Mouse (Mus musculus): Measurements from ENCODE around the gene Abca14. TPM values are rescaled to one million over a fixed set of nuclear protein-coding genes. Genes with fewer than 3 reads are reported as not detected.
"Not testable (repeated sequence)": the region's sequence is repeated elsewhere in the genome, so short reads cannot be mapped to it uniquely, and the experiment has no call there.

Gene Abca14
- polyA plus RNA-seq, 1 experiment from 2014 or later = not detected

DNA sequence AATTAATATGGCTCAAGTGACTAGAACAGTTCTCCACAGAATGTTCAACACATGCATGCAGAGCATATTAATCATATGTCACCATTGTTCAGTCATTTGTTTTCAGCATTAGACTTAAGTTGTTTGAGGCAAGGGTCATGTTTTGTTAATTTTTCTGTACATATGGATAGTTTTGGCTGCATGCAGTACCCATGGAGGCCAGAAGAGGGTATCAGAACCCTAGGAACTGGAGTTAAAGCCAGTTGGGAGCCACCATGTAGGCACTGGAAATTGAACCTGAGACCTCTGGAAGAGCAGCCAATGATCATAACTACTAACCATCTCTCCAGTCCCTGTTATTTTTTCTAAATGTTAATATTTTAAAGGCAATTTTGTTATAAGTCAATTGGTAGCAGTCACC lies 37.3 kb downstream of the Abca14 start:
- H3K36me3 ChIP-seq = no peaks in the 10 kb centered on the region
- H3K4me1 ChIP-seq = no peaks in the 10 kb centered on the region
- no peak overlapping the region for H3K27ac ChIP-seq
- H3K9ac ChIP-seq = no peak overlapping the region
- H3K9me3 ChIP-seq = no peaks in the 10 kb centered on the region
- no peak for ATAC-seq (ENCODE audit: low FRiP score, low read depth)
- H3K27me3 ChIP-seq (replicated peaks) = no peaks in the 10 kb centered on the region
- H3K4me3 ChIP-seq = no peak overlapping the region
- H3K4me2 ChIP-seq (replicated peaks) = no peak overlapping the region

DNA sequence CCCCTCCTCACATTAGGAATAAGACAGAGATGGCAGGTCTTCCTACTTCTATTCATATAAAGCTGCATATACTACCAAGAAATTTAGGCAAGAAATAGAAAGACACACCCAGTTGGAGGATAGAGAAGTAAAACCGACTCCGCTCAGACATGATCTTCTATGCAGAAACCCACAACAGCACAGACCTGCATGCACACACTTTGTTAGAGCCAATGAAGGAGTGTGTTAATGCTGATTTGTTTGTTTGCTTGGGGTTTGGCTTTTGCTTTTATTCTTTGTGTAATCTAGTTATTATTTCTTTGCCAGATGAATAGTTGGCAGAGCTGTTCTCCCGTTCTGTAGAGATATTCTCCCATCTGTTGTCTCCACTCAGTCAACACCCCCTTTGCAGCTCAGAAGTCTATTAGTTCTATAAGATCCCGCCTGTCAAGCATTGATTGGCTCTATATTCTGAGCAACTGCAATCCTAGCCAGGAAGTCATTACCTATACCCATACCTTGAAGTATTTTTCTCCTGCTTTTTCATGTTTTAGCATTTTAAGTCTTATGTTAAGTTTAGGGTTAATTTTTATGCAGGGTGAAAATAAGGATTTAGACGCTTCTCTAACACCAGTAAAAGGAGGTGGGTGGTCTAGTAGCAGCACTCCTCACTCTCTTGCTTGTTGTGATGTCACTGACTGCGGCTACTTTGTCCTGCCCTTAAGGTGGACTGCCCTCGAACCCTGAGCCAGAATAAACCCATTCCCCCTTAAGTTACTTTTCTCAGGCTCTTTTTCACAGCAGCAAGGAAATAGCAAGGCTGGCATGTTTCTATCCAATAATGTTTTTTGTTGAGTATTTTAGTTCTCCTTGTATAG lies 67.6 kb downstream of the Abca14 start:
- H3K9ac ChIP-seq = no peak overlapping the region
- WGBS = 85% methylated on average over 7 of the region's 7 CpGs
- no peaks in the 10 kb centered on the region for H3K4me1 ChIP-seq
- H3K4me3 ChIP-seq = no peak overlapping the region
- no peak for ATAC-seq (ENCODE audit: low FRiP score, low read depth)
- H3K9me3 ChIP-seq = no peaks in the 10 kb centered on the region
- H3K4me2 ChIP-seq (replicated peaks) = no peak overlapping the region
- no peak overlapping the region for H3K27ac ChIP-seq
- H3K36me3 ChIP-seq = no peaks in the 10 kb centered on the region
- H3K27me3 ChIP-seq (replicated peaks) = no peaks in the 10 kb centered on the region

DNA sequence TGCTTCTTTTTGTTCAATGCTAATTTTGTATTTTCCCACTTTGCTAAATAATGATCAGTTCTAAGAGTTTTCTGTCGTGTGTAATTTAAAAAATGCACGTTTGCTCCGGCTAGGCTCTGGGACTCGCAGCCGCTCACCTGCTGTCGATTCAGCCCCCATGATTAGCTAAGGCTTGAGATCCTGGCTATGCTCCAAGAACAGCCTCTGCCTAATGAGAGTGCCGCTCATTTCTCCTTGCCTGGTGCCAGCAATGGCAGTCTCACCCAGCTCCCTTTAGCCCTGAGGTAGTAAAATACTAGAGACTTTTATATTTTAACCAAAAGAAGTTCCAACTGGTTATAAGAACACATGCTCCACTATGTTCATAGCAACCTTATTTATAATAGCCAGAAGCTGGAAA lies 68.3 kb downstream of the Abca14 start:
- ATAC-seq (ENCODE audit: low FRiP score, low read depth) = no peak
- 78% methylated on average over 7 of the region's 7 CpGs for WGBS

DNA sequence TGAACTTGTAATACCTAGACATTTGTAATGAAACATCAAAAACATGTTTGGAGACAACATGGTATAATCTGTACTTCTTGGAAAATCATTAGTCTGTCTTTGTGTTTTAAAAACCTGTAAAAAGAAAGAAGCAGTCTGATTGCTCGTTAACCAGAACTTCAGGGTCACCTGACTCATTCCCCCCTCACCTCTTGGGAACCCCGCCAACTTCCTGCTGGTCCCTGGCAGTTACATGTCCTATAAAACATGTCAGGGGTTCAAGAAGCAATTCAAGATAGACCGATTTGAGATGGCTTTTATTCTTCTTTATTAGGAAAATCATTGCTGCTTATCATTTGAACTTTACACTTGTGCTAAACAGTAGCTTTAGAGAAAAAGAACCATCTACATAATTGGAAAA lies 81.5 kb downstream of the Abca14 start:
- 74% methylated on average over 3 of the region's 3 CpGs for WGBS
- no peak overlapping the region for H3K4me2 ChIP-seq (replicated peaks)

More for the DNA sequence above, 68.3 kb downstream of the Abca14 start:
- Histone ChIP-seq H3K9me3 (no peaks in the 10 kb centered on the region), H3K4me3 (no peak overlapping the region), H3K27me3 (replicated peaks) (no peaks in the 10 kb centered on the region), H3K9ac (no peak overlapping the region), H3K4me1 (no peaks in the 10 kb centered on the region), H3K27ac (no peak overlapping the region), H3K4me2 (replicated peaks) (no peak overlapping the region), H3K36me3 (no peaks in the 10 kb centered on the region)

DNA sequence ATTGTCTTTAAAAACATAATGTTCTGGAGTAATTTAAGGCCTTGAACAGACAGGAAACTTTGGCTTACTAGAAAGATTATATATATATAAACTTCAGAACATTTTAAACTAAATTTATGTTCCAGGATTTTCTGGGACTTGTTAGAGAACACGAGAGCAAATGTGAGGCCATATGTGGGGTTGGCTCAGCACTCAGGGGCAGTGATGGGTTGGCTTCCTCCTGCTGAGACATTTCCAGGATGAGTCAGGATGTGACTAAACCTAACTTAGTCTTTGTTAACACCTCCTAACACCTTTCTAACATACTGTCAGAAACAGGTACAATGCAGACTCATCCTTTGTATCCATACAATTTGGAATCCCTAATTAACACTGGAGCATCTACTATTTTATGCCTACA lies 112.3 kb downstream of the Abca14 start:
- no peak overlapping the region for H3K4me2 ChIP-seq (replicated peaks)
- H3K4me1 ChIP-seq = no peaks in the 10 kb centered on the region
- ATAC-seq (ENCODE audit: low FRiP score, low read depth) = no peak
- 85% methylated on average over 1 of the region's 1 CpGs for WGBS
- no peaks in the 10 kb centered on the region for H3K27me3 ChIP-seq (replicated peaks)
- no peaks in the 10 kb centered on the region for H3K36me3 ChIP-seq
- no peak overlapping the region for H3K27ac ChIP-seq
- no peak overlapping the region for H3K4me3 ChIP-seq
- H3K9me3 ChIP-seq = no peaks in the 10 kb centered on the region
- no peak overlapping the region for H3K9ac ChIP-seq

More for the DNA sequence above, 81.5 kb downstream of the Abca14 start:
- H3K27ac ChIP-seq = no peak overlapping the region
- H3K36me3 ChIP-seq = no peaks in the 10 kb centered on the region
- no peaks in the 10 kb centered on the region for H3K27me3 ChIP-seq (replicated peaks)
- H3K9ac ChIP-seq = no peak overlapping the region
- H3K4me1 ChIP-seq = no peaks in the 10 kb centered on the region
- ATAC-seq (ENCODE audit: low FRiP score, low read depth) = no peak
- no peaks in the 10 kb centered on the region for H3K9me3 ChIP-seq
- H3K4me3 ChIP-seq = no peak overlapping the region

DNA sequence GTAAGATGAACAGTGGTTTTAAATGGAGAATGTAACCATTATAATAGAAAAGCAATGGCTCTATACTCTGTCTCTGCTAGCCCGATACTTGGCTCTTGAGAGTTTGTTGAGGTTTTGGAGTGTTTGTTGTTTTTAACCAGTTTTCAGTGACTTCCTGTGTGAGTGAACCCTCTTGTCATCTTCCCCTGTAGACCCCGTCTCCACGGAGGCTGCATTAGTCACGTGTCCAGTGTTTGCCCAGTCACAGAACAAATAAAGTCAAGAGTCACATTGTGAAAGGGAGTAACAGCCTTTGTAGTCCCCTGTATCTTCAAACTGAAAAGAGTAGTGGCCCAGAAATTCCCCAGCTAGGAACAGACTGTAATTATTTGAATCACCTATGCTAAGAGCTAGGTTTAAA lies 119.2 kb downstream of the Abca14 start:
- WGBS = 64% methylated on average over 4 of the region's 4 CpGs
- no peak overlapping the region for H3K4me3 ChIP-seq
- H3K9me3 ChIP-seq = no peaks in the 10 kb centered on the region
- ATAC-seq (ENCODE audit: low FRiP score, low read depth) = no peak
- no peak overlapping the region for H3K27ac ChIP-seq
- no peaks in the 10 kb centered on the region for H3K27me3 ChIP-seq (replicated peaks)
- H3K36me3 ChIP-seq = no peaks in the 10 kb centered on the region
- H3K4me2 ChIP-seq (replicated peaks) = no peak overlapping the region
- H3K4me1 ChIP-seq = no peaks in the 10 kb centered on the region
- H3K9ac ChIP-seq = no peak overlapping the region

DNA sequence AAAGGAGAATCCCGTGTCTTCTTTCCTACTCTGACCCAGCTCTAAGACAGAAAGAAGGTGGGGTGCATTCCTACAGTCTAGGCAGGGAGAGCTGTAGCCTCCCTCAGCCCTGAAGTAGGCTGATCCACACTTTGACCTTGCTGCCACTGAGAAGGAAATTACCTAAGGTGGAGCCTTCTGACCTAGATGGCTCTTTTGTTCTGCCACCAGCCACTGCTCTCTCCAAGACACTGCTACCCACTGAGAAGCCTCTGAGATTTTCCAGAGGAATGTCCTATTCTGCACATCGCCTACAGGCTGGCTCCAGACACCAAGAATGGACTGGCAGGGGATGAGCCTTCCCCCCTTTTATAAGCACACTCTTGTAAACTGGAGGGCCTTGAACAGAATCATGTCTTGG lies 122.2 kb downstream of the Abca14 start:
- not testable (repeated sequence) for H3K4me1 ChIP-seq; H3K9me3 ChIP-seq; H3K36me3 ChIP-seq; H3K4me3 ChIP-seq; H3K27ac ChIP-seq; ATAC-seq (ENCODE audit: low FRiP score, low read depth); H3K9ac ChIP-seq; H3K4me2 ChIP-seq (replicated peaks); H3K27me3 ChIP-seq (replicated peaks)
- WGBS = 63% methylated on average over 2 of the region's 2 CpGs

DNA sequence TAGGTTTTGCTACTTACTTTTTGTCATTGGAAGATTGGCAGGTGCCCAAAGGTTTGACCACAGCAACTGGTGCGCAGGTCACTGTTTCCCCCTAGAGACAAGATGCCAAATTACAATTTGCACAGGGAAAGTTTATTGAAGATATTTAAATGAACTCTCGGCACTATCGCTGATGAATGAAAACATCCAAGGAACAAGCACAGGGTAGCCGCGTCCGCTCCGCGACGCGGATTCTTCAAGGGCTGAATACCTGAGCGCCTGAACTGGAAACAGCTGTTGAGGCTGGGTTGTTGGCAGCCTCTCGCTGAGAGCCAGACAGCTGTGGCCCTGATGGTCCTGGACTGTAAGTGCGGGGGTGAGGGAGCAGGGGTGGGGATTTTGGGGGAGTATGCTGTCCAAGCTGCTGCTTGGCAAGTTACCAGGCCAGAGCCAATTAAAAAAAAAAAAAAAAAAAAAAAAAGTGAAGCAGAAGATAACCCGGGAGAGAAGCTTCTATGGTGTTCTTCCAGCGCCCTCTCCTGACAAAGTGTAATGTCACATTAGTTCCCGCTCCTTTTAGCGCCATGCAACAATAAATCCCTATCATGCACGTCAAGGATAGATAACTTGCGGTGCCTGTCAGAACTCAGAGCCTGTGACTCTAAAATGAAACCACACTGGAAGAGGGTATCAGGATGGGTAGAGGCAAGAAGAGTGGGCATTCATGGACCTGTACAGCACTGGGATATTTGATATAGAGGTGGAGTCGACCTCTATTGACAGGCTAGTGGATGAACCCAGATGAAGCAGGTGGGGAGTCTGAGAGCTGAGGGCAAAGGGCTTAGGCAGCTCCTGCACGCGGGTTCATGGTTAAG lies 123.7 kb downstream of the Abca14 start:
- no peak overlapping the region for H3K9ac ChIP-seq
- peak overlapping the region; percentile 57 for H3K4me2 ChIP-seq (replicated peaks)
- peak; percentile 37; the same call in 1 of the 2 replicates for ATAC-seq (ENCODE audit: low FRiP score, low read depth)
- no peaks in the 10 kb centered on the region for H3K9me3 ChIP-seq
- H3K36me3 ChIP-seq = no peaks in the 10 kb centered on the region
- no peaks in the 10 kb centered on the region for H3K27me3 ChIP-seq (replicated peaks)
- H3K4me1 ChIP-seq = no peaks in the 10 kb centered on the region
- no peak overlapping the region for H3K4me3 ChIP-seq
- WGBS = 18% methylated on average over 22 of the region's 22 CpGs
- H3K27ac ChIP-seq = no peak overlapping the region

DNA sequence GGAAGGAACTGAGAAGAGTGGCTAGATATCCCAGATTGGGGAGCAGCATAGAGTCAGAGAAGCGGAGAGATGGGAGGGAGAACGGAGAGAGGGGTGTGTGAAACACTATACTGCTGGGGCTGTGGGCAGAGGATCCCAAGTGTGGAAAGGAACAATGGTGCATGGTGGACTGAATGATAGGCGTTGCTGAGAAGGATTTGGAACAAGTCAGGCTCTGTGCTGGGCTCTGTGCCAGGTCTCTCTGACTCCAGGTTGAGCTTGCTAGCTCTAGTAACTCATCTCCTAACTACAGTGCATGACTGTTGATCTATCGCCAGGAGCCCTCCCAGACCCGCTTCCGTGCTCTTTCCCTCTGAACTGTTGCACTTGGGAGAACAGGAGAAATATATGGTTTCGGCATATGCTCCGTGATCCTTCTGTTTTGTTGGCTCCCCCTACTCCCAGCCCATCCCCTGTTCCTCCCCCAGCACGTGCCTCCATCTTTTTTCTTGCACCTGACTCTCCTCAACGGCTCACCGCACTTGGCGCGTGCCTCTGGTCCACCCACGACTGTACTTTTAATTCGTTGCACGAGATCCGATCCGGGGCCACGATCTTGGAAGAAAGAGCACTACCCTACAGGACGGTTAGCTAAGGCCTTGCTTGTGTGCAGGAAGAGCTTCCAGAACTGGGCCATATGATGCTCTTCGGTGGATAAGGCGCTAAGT lies 124.5 kb downstream of the Abca14 start, which contains the start of gene Abca15:
TSS of gene Abca15 (plus strand) at position 584 of the 707 bp plus-strand sequence.
- Histone ChIP-seq H3K27me3 (replicated peaks) (no peaks in the 10 kb centered on the region), H3K4me2 (replicated peaks) (peak within 1 kb of the TSS; percentile 57), H3K27ac (no peak within 1 kb of the TSS), H3K9ac (no peak within 1 kb of the TSS), H3K36me3 (no peaks in the 10 kb centered on the region), H3K4me1 (no peaks in the 10 kb centered on the region), H3K4me3 (no peak within 1 kb of the TSS), H3K9me3 (no peaks in the 10 kb centered on the region)
- ATAC-seq (ENCODE audit: low FRiP score, low read depth) = peak; percentile 21; the same call in 1 of the 2 replicates
- WGBS = 89% methylated on average over 22 of the region's 22 CpGs

DNA sequence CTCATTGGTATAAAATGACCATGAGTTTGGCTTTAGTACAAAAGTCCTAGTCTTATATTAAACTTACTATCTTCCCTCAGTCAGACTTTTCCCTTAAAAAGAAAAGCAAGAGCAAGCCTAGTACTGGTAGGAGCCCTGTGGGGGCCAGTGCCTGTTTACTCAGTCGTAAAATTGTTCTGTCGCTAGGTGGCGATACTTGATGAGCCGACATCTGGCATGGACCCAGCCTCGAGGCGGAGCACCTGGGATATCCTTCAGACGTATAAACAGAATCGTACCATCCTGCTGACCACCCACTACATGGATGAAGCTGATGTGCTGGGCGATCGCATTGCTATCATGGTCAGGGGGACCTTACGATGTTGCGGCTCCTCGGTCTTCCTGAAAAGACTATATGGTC lies 157.4 kb downstream of the Abca14 start:
- H3K9me3 ChIP-seq = no peaks in the 10 kb centered on the region
- no peaks in the 10 kb centered on the region for H3K27me3 ChIP-seq (replicated peaks)
- ATAC-seq (ENCODE audit: low FRiP score, low read depth) = no peak

More for the DNA sequence above, 157.4 kb downstream of the Abca14 start:
- Histone ChIP-seq H3K27ac (no peak overlapping the region), H3K4me3 (no peak overlapping the region), H3K4me2 (replicated peaks) (no peak overlapping the region), H3K36me3 (no peaks in the 10 kb centered on the region), H3K4me1 (no peaks in the 10 kb centered on the region), H3K9ac (no peak overlapping the region)
- 40% methylated on average over 13 of the region's 13 CpGs for WGBS
